ENCODE assay signal across 27 mouse cellular contexts in genomic region chr5:113092406-113092805, GRCm38 (mm10). TPM values are rescaled to one million over a fixed set of nuclear protein-coding genes. Genes with fewer than 3 reads are reported as not detected.
A peak's percentile ranks its signal among the peaks of the same experiment; 100 is the strongest.
DNase-seq lines count a peak whose midpoint lies in the region; ATAC-seq lines count a peak whose summit lies in the region.
"Had no signal": no experiment of that assay in that cellular context is flagged by ENCODE, and none has a peak within 500 bp of the region (broad histone marks: within the 10 kb centered on the region; RNA-seq: fewer than 3 reads in every experiment).

No protein-coding gene starts in this region.

- H3K9ac ChIP-seq in embryonic facial prominence, embryonic 13.5 days: peak overlapping the region; percentile 36; the same call in 1 of the 2 replicates
- H3K9ac ChIP-seq in kidney, embryonic 16.5 days (replicated peaks; ENCODE audit: low read length): no peak overlapping the region
- H3K9ac ChIP-seq: hindbrain, embryonic 12.5 days had no signal

- ATAC-seq in embryonic facial prominence, embryonic 13.5 days (ENCODE audit: insufficient number of reproducible peaks, insufficient read depth, low FRiP score, low TSS enrichment, low read depth): no peak
- no peak for ATAC-seq in kidney, embryonic 16.5 days (ENCODE audit: low FRiP score, low TSS enrichment)
- ATAC-seq: CD4-positive, CD25-positive, alpha-beta regulatory T cell, adult 4 months; forebrain, embryonic 14.5 days; hindbrain, embryonic 16.5 days had no signal

- no peak overlapping the region for H3K4me2 ChIP-seq in embryonic facial prominence, embryonic 13.5 days
- no peak overlapping the region for H3K4me2 ChIP-seq in kidney, embryonic 16.5 days (replicated peaks; ENCODE audit: low read depth, low read length)
- H3K4me2 ChIP-seq: hindbrain, embryonic 12.5 days had no signal

- H3K27me3 ChIP-seq in embryonic facial prominence, embryonic 13.5 days: no peaks in the 10 kb centered on the region; the same call in 1 of the 2 replicates
- no peaks in the 10 kb centered on the region for H3K27me3 ChIP-seq in embryonic facial prominence, embryonic 10.5 days (replicated peaks; ENCODE audit: low read depth, poor library complexity, severe bottlenecking)
- no peaks in the 10 kb centered on the region for H3K27me3 ChIP-seq in kidney, embryonic 16.5 days (ENCODE audit: insufficient read depth, low read length)
- H3K27me3 ChIP-seq: hindbrain, embryonic 12.5 days had no signal

- 75% methylated on average over 7 of the region's 7 CpGs for WGBS in embryonic facial prominence, embryonic 13.5 days
- 74% methylated on average over 7 of the region's 7 CpGs for WGBS in embryonic facial prominence, embryonic 10.5 days
- WGBS in kidney, embryonic 16.5 days: 54% methylated on average over 7 of the region's 7 CpGs

- H3K4me1 ChIP-seq in embryonic facial prominence, embryonic 13.5 days: peaks cover 5% of the 10 kb centered on the region; the same call in 1 of the 2 replicates
- H3K4me1 ChIP-seq in embryonic facial prominence, embryonic 10.5 days: 0 out of 2 replicates have a peak, but pooled peaks cover 7% of the 10 kb centered on the region
- peaks cover 17% of the 10 kb centered on the region for H3K4me1 ChIP-seq in kidney, embryonic 16.5 days (ENCODE audit: insufficient read depth, low read length)

- H3K36me3 ChIP-seq in embryonic facial prominence, embryonic 13.5 days: peaks cover 34% of the 10 kb centered on the region; the same call in 1 of the 2 replicates
- peaks cover 24% of the 10 kb centered on the region for H3K36me3 ChIP-seq in embryonic facial prominence, embryonic 10.5 days (replicated peaks)
- peaks cover 28% of the 10 kb centered on the region for H3K36me3 ChIP-seq in kidney, embryonic 16.5 days (ENCODE audit: insufficient read depth, low read length)
- H3K36me3 ChIP-seq: hindbrain, embryonic 12.5 days had no signal

- H3K4me3 ChIP-seq in embryonic facial prominence, embryonic 13.5 days: no peak overlapping the region
- no peak overlapping the region for H3K4me3 ChIP-seq in embryonic facial prominence, embryonic 10.5 days
- H3K4me3 ChIP-seq in kidney, embryonic 16.5 days (ENCODE audit: low read length): no peak overlapping the region
- H3K4me3 ChIP-seq: hindbrain, embryonic 12.5 days had no signal

- DNase-seq in embryonic facial prominence, embryonic 10.5 days (ENCODE audit: low spot score): no peak
- peak; percentile 81 for DNase-seq in kidney, adult 11 months
- peak; percentile 76 for DNase-seq in kidney, adult 9 months
- peak; percentile 64 to 78 for DNase-seq in kidney, postnatal 36 days
- DNase-seq in layer of hippocampus, postnatal 25 days (ENCODE audit: extremely low spot score in 1 of 2, low spot score in 1 of 2): no peak
- DNase-seq: adrenal gland, postnatal 10 days; B cell, adult 2 months; cerebellum, adult 11-12 months; cerebellum, adult 9-10 months; cerebellum, postnatal 25 days; gastrocnemius, postnatal 10 days; heart, postnatal 10 days; heart, postnatal 4 days had no signal

- H3K27ac ChIP-seq in embryonic facial prominence, embryonic 13.5 days: no peak overlapping the region
- H3K27ac ChIP-seq in embryonic facial prominence, embryonic 10.5 days (replicated peaks): no peak overlapping the region
- H3K27ac ChIP-seq in kidney, embryonic 16.5 days (ENCODE audit: low read length): no peak overlapping the region
- H3K27ac ChIP-seq: hindbrain, embryonic 12.5 days had no signal

- no peaks in the 10 kb centered on the region for H3K9me3 ChIP-seq in embryonic facial prominence, embryonic 13.5 days
- no peaks in the 10 kb centered on the region for H3K9me3 ChIP-seq in embryonic facial prominence, embryonic 10.5 days
- no peaks in the 10 kb centered on the region for H3K9me3 ChIP-seq in kidney, embryonic 16.5 days (ENCODE audit: low read length)
- H3K9me3 ChIP-seq: hindbrain, embryonic 12.5 days had no signal

RNA-seq across cellular contexts. Expression of gene Crybb3, which starts 11.0 kb away (rescaled TPM):
- 1.3 and 2.5 TPM in 2 replicates for polyA plus RNA-seq in embryonic facial prominence, embryonic 13.5 days (2015; fragmentation: Nextera tagmentation; extraction: Ambion mirVana)
- 0.97 and 1.0 TPM in 2 replicates for polyA plus RNA-seq in embryonic facial prominence, embryonic 10.5 days (2016; fragmentation: Nextera tagmentation; extraction: Ambion mirVana)
- 0.69 and 1.1 TPM in 2 replicates for polyA plus RNA-seq in kidney, embryonic 16.5 days (2015; fragmentation: Nextera tagmentation; extraction: Ambion mirVana)
- total RNA-seq in layer of hippocampus, postnatal 25 days (2021): 1 to 10 TPM; 1.5 to 2.8 TPM
- total RNA-seq: MEL had no signal
- polyA plus RNA-seq: CD4-positive, CD25-positive, alpha-beta regulatory T cell, adult 4 months had no signal

RNA-seq across cellular contexts. Expression of gene Crybb2, which starts 22.5 kb away (rescaled TPM):
- polyA plus RNA-seq in embryonic facial prominence, embryonic 13.5 days (2015; fragmentation: Nextera tagmentation; extraction: Ambion mirVana): not detected in 2 replicates
- not detected in 2 replicates for polyA plus RNA-seq in embryonic facial prominence, embryonic 10.5 days (2016; fragmentation: Nextera tagmentation; extraction: Ambion mirVana)
- polyA plus RNA-seq in kidney, embryonic 16.5 days (2015; fragmentation: Nextera tagmentation; extraction: Ambion mirVana): not detected in 2 replicates
- total RNA-seq in layer of hippocampus, postnatal 25 days (2021): not detected
- total RNA-seq: adrenal gland, postnatal 10 days; adrenal gland, postnatal 4 days; gastrocnemius, postnatal 10 days; gastrocnemius, postnatal 4 days; heart, adult 8-10 months; heart, postnatal 10 days; heart, postnatal 4 days; MEL had no signal
- polyA plus RNA-seq: brain, embryonic 14.5 days; CD4-positive, CD25-positive, alpha-beta regulatory T cell, adult 4 months; cortical plate, adult 2 months; embryonic facial prominence, embryonic 14.5 days; forebrain, embryonic 14.5 days; heart, embryonic 14.5 days; hindbrain, embryonic 12.5 days; hindbrain, embryonic 16.5 days had no signal

Comparison
In these comparisons a context has a peak if more than half of its experiments do, and no peak if none do; other contexts are left out.
1. DNase-seq: peak in kidney, adult 11 months (single experiment), kidney, adult 9 months (single experiment) and kidney, postnatal 36 days (2 of 2); none in embryonic facial prominence, embryonic 10.5 days (single experiment) and layer of hippocampus, postnatal 25 days (0 of 2).